In the genomic region with DNA sequence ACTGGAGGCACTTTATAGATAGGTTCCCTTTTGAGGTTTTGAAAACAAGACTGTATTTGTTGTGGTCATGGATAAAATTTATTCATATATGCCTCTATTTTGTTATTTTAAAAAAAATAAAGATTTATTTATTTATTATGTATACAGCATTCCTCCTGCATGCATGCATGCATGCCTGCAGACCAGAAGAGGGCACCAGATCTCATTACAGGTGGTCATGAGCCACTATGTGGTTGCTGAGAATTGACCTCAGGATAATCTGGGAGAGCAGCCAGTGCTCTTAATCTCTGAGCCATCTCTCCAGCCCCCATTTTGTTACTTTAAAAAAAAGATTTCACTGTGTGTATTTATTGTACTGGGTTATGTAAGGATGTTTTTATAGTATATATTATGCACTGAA, we compare ENCODE assay signal across 15 mouse cellular contexts. TPM values are rescaled to one million over a fixed set of nuclear protein-coding genes. Genes with fewer than 3 reads are reported as not detected.
DNase-seq lines count a peak whose midpoint lies in the region; ATAC-seq and TF ChIP-seq lines count a peak whose summit lies in the region.
"Had no signal": no experiment of that assay in that cellular context is flagged by ENCODE, and none has a peak within 500 bp of the region (broad histone marks: within the 10 kb centered on the region; RNA-seq: fewer than 3 reads in every experiment).

No protein-coding gene starts in this region.

- ATAC-seq in kidney, postnatal 0 days (replicated peaks; ENCODE audit: low FRiP score, low read depth), result no peak

- no peaks in the 10 kb centered on the region for H3K36me3 ChIP-seq in kidney, postnatal 0 days (ENCODE audit: insufficient read depth, low read length)
- H3K36me3 ChIP-seq: forebrain, embryonic 12.5 days; heart, embryonic 15.5 days; lung, embryonic 15.5 days had no signal

- peak; percentile 70 for TF ChIP-seq CTCF in kidney, postnatal 0 days (IDR thresholded peaks at IDR 0.05; ENCODE audit: low read depth)

- no peak overlapping the region for H3K4me2 ChIP-seq in kidney, postnatal 0 days (ENCODE audit: low read length)
- H3K4me2 ChIP-seq: forebrain, embryonic 12.5 days; heart, embryonic 15.5 days; lung, embryonic 15.5 days had no signal

- H3K9me3 ChIP-seq in kidney, postnatal 0 days (replicated peaks; ENCODE audit: low read length), result no peaks in the 10 kb centered on the region
- H3K9me3 ChIP-seq: forebrain, embryonic 12.5 days; heart, embryonic 15.5 days; lung, embryonic 15.5 days had no signal

- DNase-seq in embryo, embryonic 11 days, result peak; percentile 29
- no peak for DNase-seq in embryo, embryonic 10.5 days (ENCODE audit: low spot score)
- peak; percentile 25 for DNase-seq in kidney, postnatal 0 days (ENCODE audit: low spot score)
- DNase-seq in kidney, postnatal 4 days, result no peak
- DNase-seq in retina, postnatal 1 day, result peak; percentile 44
- no peak for DNase-seq in retina, embryonic 14.5 days (ENCODE audit: low spot score)
- no peak for DNase-seq in ovary, adult 18-20 months (ENCODE audit: low spot score)
- DNase-seq in gastrocnemius, postnatal 4 days (ENCODE audit: low spot score in 2 of 2), result no peak
- DNase-seq: adrenal gland, adult 2 months; kidney, adult 9 months; right cerebral cortex, postnatal 25 days; thymus, adult 18-20 months had no signal

- H3K4me1 ChIP-seq in kidney, postnatal 0 days (replicated peaks; ENCODE audit: insufficient read depth, low read length), result no peaks in the 10 kb centered on the region
- H3K4me1 ChIP-seq: forebrain, embryonic 12.5 days; lung, embryonic 15.5 days had no signal

- H3K9ac ChIP-seq in kidney, postnatal 0 days (ENCODE audit: low read depth, low read length), result no peak overlapping the region
- H3K9ac ChIP-seq: forebrain, embryonic 12.5 days; heart, embryonic 15.5 days; lung, embryonic 15.5 days had no signal

- H3K27me3 ChIP-seq in kidney, postnatal 0 days (ENCODE audit: insufficient read depth, low read length), result no peaks in the 10 kb centered on the region
- H3K27me3 ChIP-seq: forebrain, embryonic 12.5 days; heart, embryonic 15.5 days; lung, embryonic 15.5 days had no signal

- H3K27ac ChIP-seq in kidney, postnatal 0 days, result no peak overlapping the region
- H3K27ac ChIP-seq: forebrain, embryonic 12.5 days; heart, embryonic 15.5 days; lung, embryonic 15.5 days had no signal

- no peak overlapping the region for H3K4me3 ChIP-seq in kidney, postnatal 0 days (replicated peaks; ENCODE audit: low read depth, low read length)
- H3K4me3 ChIP-seq: forebrain, embryonic 12.5 days; heart, embryonic 15.5 days; lung, embryonic 15.5 days had no signal

RNA-seq across cellular contexts. Expression of a gene that starts 25.5 kb away (rescaled TPM):
- polyA plus RNA-seq in kidney, postnatal 0 days (2015; fragmentation: Nextera tagmentation; extraction: Ambion mirVana), result 0.49 and 0.56 TPM in 2 replicates
- 100 to 1,000 TPM; 203 to 249 TPM for total RNA-seq in gastrocnemius, postnatal 4 days (2021)
- polyA plus RNA-seq: adrenal gland, adult 2 months had no signal

Comparison
In these comparisons a context has a peak if more than half of its experiments do, and no peak if none do; other contexts are left out.
1. DNase-seq: peak in embryo, embryonic 11 days (single experiment), kidney, postnatal 0 days (single experiment) and retina, postnatal 1 day (single experiment); none in embryo, embryonic 10.5 days (single experiment), kidney, postnatal 4 days (0 of 2), retina, embryonic 14.5 days (single experiment), ovary, adult 18-20 months (single experiment) and gastrocnemius, postnatal 4 days (0 of 2).